Mouse (Mus musculus) heart, adult 2 months (tissue): Measurements from ENCODE around the gene Wfdc6a.

ENCODE experiments used
- CTCF ChIP-seq: fragments of 200-600 bp; IDR thresholded peaks from 2 replicates; pipeline ENCODE4 v1.8.1; 2022; ENCODE audit warnings: antibody characterized with exemption, mild to moderate bottlenecking, moderate library complexity
- EP300 ChIP-seq: fragments of 200-500 bp; IDR thresholded peaks from 2 replicates; pipeline ENCODE4 v1.6.1; 2011; ENCODE audit warnings: low read depth, low read length, control low read depth; ENCODE audit not compliant: insufficient read depth

- no peak for TF ChIP-seq EP300
- TF ChIP-seq CTCF = no peak
These were observed 40.7 kb downstream of the Wfdc6a start for GRCm38 (mm10) chr2:164544454-164545097.
